In the genomic region with DNA sequence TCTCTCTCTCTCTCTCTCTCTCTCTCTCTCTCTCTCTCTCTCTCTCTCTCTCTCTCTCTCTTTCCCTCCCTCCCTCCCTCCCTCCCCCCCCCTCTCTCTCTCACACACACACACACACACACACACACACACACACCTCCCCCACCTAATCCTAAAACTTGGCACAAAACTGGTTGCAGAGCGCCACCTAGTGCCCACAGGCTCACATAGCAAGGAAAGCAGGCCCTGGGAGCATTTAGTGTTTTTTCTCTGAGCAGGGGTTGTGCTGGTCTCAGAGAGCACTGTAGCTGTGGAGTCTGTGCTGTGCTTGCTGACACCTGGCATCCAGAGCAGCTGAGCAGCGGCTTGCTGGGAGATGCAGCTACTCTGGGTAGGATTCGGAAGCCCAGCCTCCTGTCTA, we compare ENCODE assay signal across 8 mouse cellular contexts. TPM values are rescaled to one million over a fixed set of nuclear protein-coding genes. Genes with fewer than 3 reads are reported as not detected.
DNase-seq lines count a peak whose midpoint lies in the region; ATAC-seq and TF ChIP-seq lines count a peak whose summit lies in the region.
"Not testable (repeated sequence)": the region's sequence is repeated elsewhere in the genome, so short reads cannot be mapped to it uniquely, and the experiment has no call there.

No protein-coding gene starts in this region.

- ATAC-seq in kidney, postnatal 0 days (replicated peaks; ENCODE audit: low FRiP score, low read depth); limb, embryonic 11.5 days (ENCODE audit: insufficient number of reproducible peaks, low FRiP score, low TSS enrichment, low read depth); midbrain, postnatal 0 days (ENCODE audit: low FRiP score): not testable (repeated sequence)

- H3K4me1 ChIP-seq in kidney, postnatal 0 days (replicated peaks; ENCODE audit: insufficient read depth, low read length); limb, embryonic 11.5 days (ENCODE audit: control insufficient read depth, insufficient read depth, low read length); midbrain, postnatal 0 days (ENCODE audit: insufficient read depth, low read length): not testable (repeated sequence)

- not testable (repeated sequence) for H3K27ac ChIP-seq in kidney, postnatal 0 days; limb, embryonic 11.5 days (replicated peaks; ENCODE audit: low read depth, low read length); midbrain, postnatal 0 days (ENCODE audit: low read depth, low read length)

- not testable (repeated sequence) for H3K4me3 ChIP-seq in C2C12 (ENCODE audit: insufficient read depth, poor library complexity, severe bottlenecking); kidney, postnatal 0 days (replicated peaks; ENCODE audit: low read depth, low read length); limb, embryonic 11.5 days (ENCODE audit: low read depth, low read length); midbrain, postnatal 0 days (ENCODE audit: low read depth, low read length)

- not testable (repeated sequence) for H3K4me2 ChIP-seq in kidney, postnatal 0 days (ENCODE audit: low read length); limb, embryonic 11.5 days (ENCODE audit: low read depth, severe bottlenecking); midbrain, postnatal 0 days (ENCODE audit: low read depth, low read length, poor library complexity, severe bottlenecking)

- H3K9me3 ChIP-seq in kidney, postnatal 0 days (replicated peaks; ENCODE audit: low read length); limb, embryonic 11.5 days (ENCODE audit: control insufficient read depth, low read length); midbrain, postnatal 0 days (ENCODE audit: low read length): not testable (repeated sequence)

- not testable (repeated sequence) for H3K9ac ChIP-seq in kidney, postnatal 0 days (ENCODE audit: low read depth, low read length); limb, embryonic 11.5 days (ENCODE audit: low read length); midbrain, postnatal 0 days (replicated peaks; ENCODE audit: low read length, poor library complexity, severe bottlenecking)

- H3K36me3 ChIP-seq in C2C12 (ENCODE audit: control insufficient read depth, insufficient read depth); kidney, postnatal 0 days (ENCODE audit: insufficient read depth, low read length); limb, embryonic 11.5 days (ENCODE audit: control insufficient read depth, insufficient read depth, low read length); midbrain, postnatal 0 days (ENCODE audit: insufficient read depth, low read length); splenic B cell, adult 2 months (ENCODE audit: control insufficient read depth, insufficient read depth, low read length, poor library complexity, severe bottlenecking): not testable (repeated sequence)

- H3K79me3 ChIP-seq in C2C12 (ENCODE audit: low read depth): not testable (repeated sequence)

- H3K79me2 ChIP-seq in C2C12 (ENCODE audit: control insufficient read depth, insufficient read depth): not testable (repeated sequence)

- H3K27me3 ChIP-seq in C2C12 (ENCODE audit: control insufficient read depth, insufficient read depth, insufficient read length); kidney, postnatal 0 days (ENCODE audit: insufficient read depth, low read length); limb, embryonic 11.5 days (ENCODE audit: control insufficient read depth, insufficient read depth, low read length); midbrain, postnatal 0 days (ENCODE audit: insufficient read depth, low read length); splenic B cell, adult 2 months (ENCODE audit: control insufficient read depth, insufficient read depth, low read length, poor library complexity, severe bottlenecking): not testable (repeated sequence)

- not testable (repeated sequence) for H3ac ChIP-seq in C2C12 (ENCODE audit: control insufficient read depth, insufficient read length, low read depth)

- TF ChIP-seq CTCF in C2C12 (IDR thresholded peaks at IDR 0.05; ENCODE audit: control insufficient read depth, insufficient read depth, insufficient read length): peak; percentile 35
- peak; percentile 71 for TF ChIP-seq CTCF in kidney, postnatal 0 days (IDR thresholded peaks at IDR 0.05; ENCODE audit: low read depth)
- TF ChIP-seq CTCF in midbrain, postnatal 0 days (IDR thresholded peaks at IDR 0.05): peak; percentile 80

- WGBS in kidney, postnatal 0 days: 34% methylated on average over 3 of the region's 3 CpGs
- WGBS in limb, embryonic 11.5 days: 28% methylated on average over 3 of the region's 3 CpGs
- WGBS in midbrain, postnatal 0 days: 33% methylated on average over 3 of the region's 3 CpGs

- DNase-seq in adrenal gland, postnatal 10 days: peak; percentile 62
- peak; percentile 43 to 54 for DNase-seq in cerebellum, postnatal 36 days
- peak; percentile 38 for DNase-seq in gastrocnemius, postnatal 10 days
- peak; percentile 22 for DNase-seq in kidney, postnatal 0 days (ENCODE audit: low spot score)
- peak; percentile 50 for DNase-seq in limb, embryonic 11.5 days (ENCODE audit: low spot score)
- DNase-seq in midbrain, postnatal 0 days (ENCODE audit: low spot score): peak; percentile 53
- DNase-seq in splenic B cell, adult 2 months (ENCODE audit: low read depth, low spot score): peak; percentile 52

RNA-seq across cellular contexts. Expression of gene Hsbp1, which starts 46.5 kb away (rescaled TPM):
- polyA plus RNA-seq in C2C12 (2012; fragmentation: generic; extraction: Trizol): 135 TPM
- 100 to 1,000 TPM; 168 to 176 TPM for total RNA-seq in adrenal gland, postnatal 10 days (2021)
- 100 to 1,000 TPM; 176 to 187 TPM for total RNA-seq in gastrocnemius, postnatal 10 days (2021)
- polyA plus RNA-seq in kidney, postnatal 0 days (2015; fragmentation: Nextera tagmentation; extraction: Ambion mirVana): 354 and 357 TPM in 2 replicates
- 258 and 272 TPM in 2 replicates for polyA plus RNA-seq in limb, embryonic 11.5 days (2014; fragmentation: Nextera tagmentation; extraction: Ambion mirVana)
- total RNA-seq in midbrain, postnatal 0 days (2014; rRNA removed): 428 and 445 TPM in 2 replicates
- 1,211 and 1,230 TPM in 2 replicates for polyA plus RNA-seq in midbrain, postnatal 0 days (2015; fragmentation: Nextera tagmentation; extraction: Ambion mirVana)
